Mouse (Mus musculus) stomach, postnatal 0 days (tissue): ENCODE results near the gene Nhsl1.

Experiments used
- CTCF ChIP-seq: IDR thresholded peaks from 2 replicates; pipeline ENCODE4 v1.5.1; 2016; ENCODE audit warnings: antibody characterized with exemption, low read depth, mild to moderate bottlenecking, moderate library complexity
- EP300 ChIP-seq: optimal IDR thresholded peaks from 2 replicates; pipeline ENCODE3; 2016; ENCODE audit warnings: antibody characterized with exemption

- no peak for TF ChIP-seq CTCF
- TF ChIP-seq EP300 = no peak
These were observed 47.9 kb downstream of the Nhsl1 start for GRCm38 (mm10) chr10:18366697-18367096.
